Comparison of ENCODE assay signal across 8 mouse cellular contexts in genomic region chr7:79053383-79053889, GRCm38 (mm10). TPM values are rescaled to one million over a fixed set of nuclear protein-coding genes. Genes with fewer than 3 reads are reported as not detected.
A peak's percentile ranks its signal among the peaks of the same experiment; 100 is the strongest.
DNase-seq lines count a peak whose midpoint lies in the region; ATAC-seq and TF ChIP-seq lines count a peak whose summit lies in the region.

Acan (plus strand) TSS chr7:79053483.

- TF ChIP-seq EP300 in stomach, postnatal 0 days (optimal IDR thresholded peaks at IDR 0.05), result no peak

- peak within 1 kb of the TSS; percentile 94 for H3K4me2 ChIP-seq in limb, embryonic 13.5 days (replicated peaks)
- H3K4me2 ChIP-seq in stomach, postnatal 0 days (replicated peaks; ENCODE audit: low read depth), result peak within 1 kb of the TSS; percentile 62

- H3K27me3 ChIP-seq in limb, embryonic 13.5 days, result peaks cover 81% of the 10 kb centered on the region
- peaks cover 9% of the 10 kb centered on the region for H3K27me3 ChIP-seq in stomach, postnatal 0 days (ENCODE audit: control insufficient read depth, insufficient read depth, low read length)
- no peaks in the 10 kb centered on the region; the same call in 1 of the 2 replicates for H3K27me3 ChIP-seq in kidney, adult 2 months (replicated peaks; ENCODE audit: control insufficient read depth, insufficient read depth, low read length)

- H3K9ac ChIP-seq in limb, embryonic 13.5 days, result peak within 1 kb of the TSS; percentile 77
- no peak within 1 kb of the TSS for H3K9ac ChIP-seq in stomach, postnatal 0 days (ENCODE audit: low read length)

- WGBS in limb, embryonic 13.5 days, result under 1% methylated on average over 22 of the region's 23 CpGs
- WGBS in stomach, postnatal 0 days, result under 1% methylated on average over 23 of the region's 23 CpGs
- 1% methylated on average over 23 of the region's 23 CpGs for WGBS in kidney, adult 2 months

- H3K9me3 ChIP-seq in limb, embryonic 13.5 days, result no peaks in the 10 kb centered on the region
- no peaks in the 10 kb centered on the region for H3K9me3 ChIP-seq in stomach, postnatal 0 days (ENCODE audit: control insufficient read depth, low read length)

- DNase-seq in frontal cortex, adult 2 months (ENCODE audit: extremely low spot score in 1 of 2, low spot score in 1 of 2), result no peak
- DNase-seq in thymus, postnatal 14 days, result peak; percentile 11
- DNase-seq in thymus, postnatal 10 days (ENCODE audit: low spot score in 2 of 2), result no peak
- no peak for DNase-seq in stomach, postnatal 0 days (ENCODE audit: low spot score)
- DNase-seq in kidney, adult 2 months, result no peak
- DNase-seq in gastrocnemius, adult 18-20 months (ENCODE audit: low spot score), result no peak

- TF ChIP-seq POLR2A in kidney, adult 2 months (IDR thresholded peaks at IDR 0.05; ENCODE audit: low read depth, low read length), result no peak

- no peak for TF ChIP-seq CTCF in stomach, postnatal 0 days (IDR thresholded peaks at IDR 0.05; ENCODE audit: low read depth)
- no peak for TF ChIP-seq CTCF in kidney, adult 2 months (conservative IDR thresholded peaks at IDR 0.05; ENCODE audit: insufficient read depth, insufficient read length, low read depth, low read length)

- H3K27ac ChIP-seq in limb, embryonic 13.5 days, result peak within 1 kb of the TSS; percentile 69; the same call in 1 of the 2 replicates
- H3K27ac ChIP-seq in stomach, postnatal 0 days (replicated peaks), result no peak within 1 kb of the TSS
- no peak within 1 kb of the TSS for H3K27ac ChIP-seq in kidney, adult 2 months (ENCODE audit: insufficient read depth, low read depth, low read length)

- 0 out of 2 replicates have a peak, but pooled peaks have one; percentile 34 for ATAC-seq in frontal cortex, adult (ENCODE audit: low TSS enrichment)
- no peak; the same call in 1 of the 2 replicates for ATAC-seq in limb, embryonic 13.5 days (ENCODE audit: low FRiP score, low read depth)
- no peak for ATAC-seq in stomach, postnatal 0 days (ENCODE audit: low FRiP score, low TSS enrichment)

- peaks cover 15% of the 10 kb centered on the region for H3K4me1 ChIP-seq in limb, embryonic 13.5 days
- H3K4me1 ChIP-seq in stomach, postnatal 0 days (replicated peaks; ENCODE audit: control insufficient read depth, insufficient read depth), result no peaks in the 10 kb centered on the region
- no peaks in the 10 kb centered on the region for H3K4me1 ChIP-seq in kidney, adult 2 months (ENCODE audit: control insufficient read depth, insufficient read depth, low read length)

- peak within 1 kb of the TSS; percentile 56 for H3K4me3 ChIP-seq in limb, embryonic 13.5 days
- H3K4me3 ChIP-seq in stomach, postnatal 0 days (ENCODE audit: low read depth, low read length), result peak within 1 kb of the TSS; percentile 37
- no peak within 1 kb of the TSS for H3K4me3 ChIP-seq in kidney, adult 2 months (ENCODE audit: insufficient read depth, low read depth, low read length)

- H3K36me3 ChIP-seq in limb, embryonic 13.5 days, result no peaks in the 10 kb centered on the region
- H3K36me3 ChIP-seq in stomach, postnatal 0 days (ENCODE audit: control insufficient read depth, insufficient read depth, low read length), result no peaks in the 10 kb centered on the region
- no peaks in the 10 kb centered on the region for H3K36me3 ChIP-seq in kidney, adult 2 months (ENCODE audit: control insufficient read depth, insufficient read depth, low read length)

RNA-seq across cellular contexts. Expression of gene Acan, which starts in this region (rescaled TPM):
- 2.5 and 3.3 TPM in 2 replicates for polyA plus RNA-seq in frontal cortex, adult 2 months (2012; rRNA removed)
- 35.1 and 41.5 TPM in 2 replicates for polyA plus RNA-seq in limb, embryonic 13.5 days (2015; fragmentation: Nextera tagmentation; extraction: Ambion mirVana)
- 0.02 TPM in 1 of 2 replicates, not detected in the other for polyA plus RNA-seq in stomach, postnatal 0 days (2015; fragmentation: Nextera tagmentation; extraction: Ambion mirVana)
- not detected in 2 replicates for polyA plus RNA-seq in kidney, adult 2 months (2012; rRNA removed)
- total RNA-seq in gastrocnemius, adult 18-20 months (2021), result under 1 TPM in 1 of 2 experiments, not detected in 1; 0.05 TPM
